Mouse (Mus musculus) MEL (cell line): ENCODE results near the gene Mettl4. TPM values are rescaled to one million over a fixed set of nuclear protein-coding genes. Genes with fewer than 3 reads are reported as not detected.

ENCODE experiments used
- DNase-seq: peaks from one replicate; pipeline ENCODE4 v3.0.0; 2011; ENCODE audit warnings: low read depth, low spot score
- H3K27ac ChIP-seq: 2 replicates; pipeline ENCODE4 v1.5.1; 2012; ENCODE audit warnings: low read depth, mild to moderate bottlenecking, control low read depth, low read length, moderate library complexity; ENCODE audit not compliant: control insufficient read depth
- H3K27me3 ChIP-seq, 2 experiments: fragments of 150-350 bp in 1 of 2; sonication (generic) in 1 of 2; 2 replicates each; pipeline ENCODE4 v1.6.1; 2012; ENCODE audit warnings: low read length in 2 of 2, mild to moderate bottlenecking in 2 of 2, improper control_type of control experiment in 1 of 2, moderate library complexity in 1 of 2; ENCODE audit not compliant: insufficient read depth in 2 of 2, control insufficient read depth in 1 of 2
- H3K36me3 ChIP-seq, 2 experiments: 2 replicates each; pipeline ENCODE4 v1.6.1; 2012 to 2014; ENCODE audit warnings: low read length in 2 of 2, improper control_type of control experiment in 1 of 2, inconsistent platforms in 1 of 2, mild to moderate bottlenecking in 1 of 2; ENCODE audit not compliant: insufficient read depth in 2 of 2, control insufficient read depth in 1 of 2
- H3K4me1 ChIP-seq, 2 experiments: fragments of 150-350 bp in 1 of 2; sonication (generic) in 1 of 2; 2 replicates each; pipeline ENCODE4 v1.6.1; 2012; ENCODE audit warnings: low read length in 2 of 2, improper control_type of control experiment in 1 of 2, mild to moderate bottlenecking in 1 of 2; ENCODE audit not compliant: insufficient read depth in 2 of 2, control insufficient read depth in 1 of 2
- H3K4me3 ChIP-seq, 2 experiments: fragments of 150-350 bp in 1 of 2; sonication (generic) in 1 of 2; 2 replicates each; pipeline ENCODE4 v1.5.1; 2012; ENCODE audit warnings: low read depth in 2 of 2, low read length in 2 of 2, mild to moderate bottlenecking in 2 of 2, moderate library complexity in 2 of 2, control low read depth in 1 of 2, improper control_type of control experiment in 1 of 2; ENCODE audit not compliant: control insufficient read depth in 1 of 2, insufficient read depth in 1 of 2
- H3K79me2 ChIP-seq: 2 replicates; pipeline ENCODE4 v1.6.1; 2012; ENCODE audit warnings: mild to moderate bottlenecking, low read length, moderate library complexity; ENCODE audit not compliant: control insufficient read depth, poor library complexity, insufficient read depth
- H3K9ac ChIP-seq: 2 replicates; pipeline ENCODE4 v1.6.1; 2012; ENCODE audit warnings: low read depth, mild to moderate bottlenecking, control low read depth, low read length, moderate library complexity; ENCODE audit not compliant: control insufficient read depth, poor library complexity, severe bottlenecking
- H3K9me3 ChIP-seq: fragments of 150-350 bp; sonication (generic); replicated peaks from 2 replicates; pipeline ENCODE4 v1.6.1; 2012; ENCODE audit warnings: mild to moderate bottlenecking, low read length, improper control_type of control experiment, moderate library complexity; ENCODE audit not compliant: insufficient read depth
- BHLHE40 ChIP-seq: IDR thresholded peaks from 2 replicates; pipeline ENCODE4 v1.6.1; 2012; ENCODE audit warnings: low read depth, mild to moderate bottlenecking, inconsistent platforms, low read length, improper control_type of control experiment, borderline replicate concordance
- CHD1 ChIP-seq: IDR thresholded peaks from 2 replicates; pipeline ENCODE4 v1.6.1; 2012; ENCODE audit warnings: low read depth, mild to moderate bottlenecking, inconsistent platforms, low read length, improper control_type of control experiment
- CTCF ChIP-seq, 3 experiments: IDR thresholded peaks in 2 of 3; conservative IDR thresholded peaks in 1 of 3; 2 replicates each; pipeline ENCODE4 v1.5.1; 2011 to 2012; ENCODE audit warnings: low read length in 3 of 3, low read depth in 2 of 3, mild to moderate bottlenecking in 2 of 3, improper control_type of control experiment in 1 of 3, inconsistent platforms in 1 of 3, mixed read lengths in 1 of 3, moderate library complexity in 1 of 3; ENCODE audit not compliant: control insufficient read depth in 1 of 3, insufficient read depth in 1 of 3, poor library complexity in 1 of 3, severe bottlenecking in 1 of 3
- ELF1 ChIP-seq: IDR thresholded peaks from 2 replicates; pipeline ENCODE4 v1.6.1; 2014; ENCODE audit warnings: low read depth, mild to moderate bottlenecking, inconsistent platforms, low read length, improper control_type of control experiment, moderate library complexity
- EP300 ChIP-seq, 2 experiments: IDR thresholded peaks; 2 replicates each; pipeline ENCODE4 v1.6.1; 2011; ENCODE audit warnings: improper control_type of control experiment in 2 of 2, low read length in 2 of 2, low read depth in 1 of 2, mild to moderate bottlenecking in 1 of 2
- ETS1 ChIP-seq: IDR thresholded peaks from 2 replicates; pipeline ENCODE4 v1.6.1; 2012; ENCODE audit warnings: low read depth, mild to moderate bottlenecking, inconsistent platforms, low read length, improper control_type of control experiment, moderate library complexity
- GATA1 ChIP-seq: IDR thresholded peaks from 2 replicates; pipeline ENCODE4 v1.6.1; 2011; ENCODE audit warnings: low read depth, low read length, improper control_type of control experiment
- KAT2A ChIP-seq: conservative IDR thresholded peaks from 2 replicates; pipeline ENCODE4 v1.6.1; 2012; ENCODE audit warnings: low read depth, low read length, improper control_type of control experiment, inconsistent platforms
- MEF2A ChIP-seq: IDR thresholded peaks from 2 replicates; pipeline ENCODE4 v1.6.1; 2014; ENCODE audit warnings: low read depth, mild to moderate bottlenecking, inconsistent platforms, low read length, improper control_type of control experiment; ENCODE audit not compliant: poor library complexity, insufficient replicate concordance, severe bottlenecking; ENCODE audit errors: extremely low read depth
- MXI1 ChIP-seq: IDR thresholded peaks from 2 replicates; pipeline ENCODE4 v1.6.1; 2011; ENCODE audit warnings: mild to moderate bottlenecking, low read depth, low read length, improper control_type of control experiment
- MYB ChIP-seq: IDR thresholded peaks from 2 replicates; pipeline ENCODE4 v1.6.1; 2011; ENCODE audit warnings: mild to moderate bottlenecking, low read depth, low read length, improper control_type of control experiment
- MYC ChIP-seq: IDR thresholded peaks from 2 replicates; pipeline ENCODE4 v1.6.1; 2011; ENCODE audit warnings: low read depth, mild to moderate bottlenecking, low read length, improper control_type of control experiment, moderate library complexity
- NELFE ChIP-seq: IDR thresholded peaks from 2 replicates; pipeline ENCODE4 v1.6.1; 2011; ENCODE audit warnings: low read depth, low read length, improper control_type of control experiment
- POLR2A ChIP-seq, 2 experiments: IDR thresholded peaks; 2 replicates each; pipeline ENCODE4 v1.6.1; 2011 to 2012; ENCODE audit warnings: low read length in 2 of 2, mild to moderate bottlenecking in 2 of 2, control low read depth in 1 of 2, improper control_type of control experiment in 1 of 2, low read depth in 1 of 2, moderate library complexity in 1 of 2; ENCODE audit not compliant: control insufficient read depth in 1 of 2, insufficient read depth in 1 of 2, poor library complexity in 1 of 2
- POLR2AphosphoS5 ChIP-seq: IDR thresholded peaks from 2 replicates; pipeline ENCODE4 v1.6.1; 2012; ENCODE audit warnings: low read depth, borderline replicate concordance, mild to moderate bottlenecking, inconsistent platforms, low read length, moderate library complexity, mixed read lengths
- SIN3A ChIP-seq: IDR thresholded peaks from 2 replicates; pipeline ENCODE4 v1.6.1; 2012; ENCODE audit warnings: low read length, improper control_type of control experiment, inconsistent platforms
- SMC3 ChIP-seq: IDR thresholded peaks from 2 replicates; pipeline ENCODE4 v1.6.1; 2011; ENCODE audit warnings: low read depth, low read length, improper control_type of control experiment
- TCF12 ChIP-seq: IDR thresholded peaks from 2 replicates; pipeline ENCODE4 v1.6.1; 2014; ENCODE audit warnings: low read depth, mild to moderate bottlenecking, inconsistent platforms, low read length, improper control_type of control experiment, moderate library complexity
- UBTF ChIP-seq: IDR thresholded peaks from 2 replicates; pipeline ENCODE4 v1.6.1; 2012; ENCODE audit warnings: low read depth, mild to moderate bottlenecking, inconsistent platforms, low read length, improper control_type of control experiment, moderate library complexity, borderline replicate concordance; ENCODE audit not compliant: insufficient read depth
- USF1 ChIP-seq: IDR thresholded peaks from 2 replicates; pipeline ENCODE4 v1.6.1; 2014; ENCODE audit warnings: low read depth, mild to moderate bottlenecking, inconsistent platforms, low read length, improper control_type of control experiment, moderate library complexity
- ZC3H11A ChIP-seq: IDR thresholded peaks from 2 replicates; pipeline ENCODE4 v1.6.1; 2012; ENCODE audit warnings: low read depth, mild to moderate bottlenecking, inconsistent platforms, low read length, improper control_type of control experiment
- ZKSCAN1 ChIP-seq: IDR thresholded peaks from 2 replicates; pipeline ENCODE4 v1.6.1; 2012; ENCODE audit warnings: low read depth, mild to moderate bottlenecking, inconsistent platforms, low read length, improper control_type of control experiment, moderate library complexity
- ZMIZ1 ChIP-seq: IDR thresholded peaks from 2 replicates; pipeline ENCODE4 v1.6.1; 2012; ENCODE audit warnings: low read depth, mild to moderate bottlenecking, inconsistent platforms, low read length, improper control_type of control experiment, moderate library complexity
- polyA plus RNA-seq, 2 experiments: library from polyadenylated mRNA; stranded (reverse) in 1 of 2; unstranded in 1 of 2; fragments of >175 nt in 1 of 2; fragments of >200 nt in 1 of 2; gene quantifications; 2 replicates each; pipeline versions ENCODE4 v1.2.1 to v1.2.4; 2012; ENCODE audit warnings: low replicate concordance in 2 of 2, low read depth in 1 of 2; ENCODE audit not compliant: insufficient read length in 2 of 2, insufficient read depth in 1 of 2, missing spikeins in 1 of 2
- total RNA-seq: library from RNA; depleted of rRNA; stranded (reverse); fragments of 300-350 nt; gene quantifications from 2 replicates; pipeline ENCODE4 v1.2.3, GENCODE M21; 2012

Gene Mettl4
- total and polyA plus RNA-seq, 3 experiments = 13.4 to 19.6 TPM; not detected in 1

GRCm38 (mm10) chr17:94778871-94779482 lies 29.2 kb upstream of the Mettl4 start:
- H3K9me3 ChIP-seq = no peaks in the 10 kb centered on the region
- H3K27me3 ChIP-seq = no peaks in the 10 kb centered on the region
- TF ChIP-seq MXI1 (no peak), EP300 (IDR thresholded peaks at IDR 0.05; ENCODE audit: low read depth in 1 of 2, low read length in 2 of 2) (peak in 1 of 2 experiments; percentile 46; a peak in 1 of 4 replicates), CTCF (IDR thresholded peaks at IDR 0.05 in 2 of 3, conservative IDR thresholded peaks at IDR 0.05 in 1 of 3; ENCODE audit: control insufficient read depth in 1 of 3, insufficient read depth in 1 of 3, low read depth in 2 of 3, low read length in 3 of 3, poor library complexity in 1 of 3, severe bottlenecking in 1 of 3) (no peak), ZC3H11A (no peak)
- peak; percentile 23 for DNase-seq
- peaks cover 0 to 7% of the 10 kb centered on the region in 2 experiments; a peak in 1 of 4 replicates for H3K4me1 ChIP-seq
- H3K79me2 ChIP-seq = no peaks in the 10 kb centered on the region
- H3K9ac ChIP-seq = no peak overlapping the region
- H3K4me3 ChIP-seq = no peak overlapping the region
- peaks cover 2 to 3% of the 10 kb centered on the region in 2 experiments; a peak in 2 of 4 replicates for H3K36me3 ChIP-seq
- H3K27ac ChIP-seq = peak overlapping the region; percentile 59

- no peak for TF ChIP-seq ZKSCAN1
- peak in 1 of 3 experiments; percentile 11; a peak in 1 of 6 replicates for TF ChIP-seq CTCF (IDR thresholded peaks at IDR 0.05 in 2 of 3, conservative IDR thresholded peaks at IDR 0.05 in 1 of 3; ENCODE audit: control insufficient read depth in 1 of 3, insufficient read depth in 1 of 3, low read depth in 2 of 3, low read length in 3 of 3, poor library complexity in 1 of 3, severe bottlenecking in 1 of 3)
- TF ChIP-seq, all 39 proteins: peak for 1
- Histone ChIP-seq H3K27ac (no peak overlapping the region), H3K4me3 (no peak overlapping the region), H3K9ac (no peak overlapping the region), H3K4me1 (peaks cover 0 to 2% of the 10 kb centered on the region in 2 experiments; a peak in 1 of 4 replicates), H3K36me3 (peaks cover 0 to 21% of the 10 kb centered on the region in 2 experiments; a peak in 2 of 4 replicates), H3K27me3 (no peaks in the 10 kb centered on the region), H3K9me3 (no peaks in the 10 kb centered on the region), H3K79me2 (no peaks in the 10 kb centered on the region)
- DNase-seq = no peak
These were observed 18.7 kb upstream of the Mettl4 start for GRCm38 (mm10) chr17:94768491-94768890.

- DNase-seq = peak; percentile 18
- Histone ChIP-seq H3K36me3 (peaks cover 0 to 21% of the 10 kb centered on the region in 2 experiments; a peak in 2 of 4 replicates), H3K9ac (no peak overlapping the region), H3K27me3 (no peaks in the 10 kb centered on the region), H3K27ac (no peak overlapping the region), H3K79me2 (no peaks in the 10 kb centered on the region), H3K4me3 (no peak overlapping the region), H3K4me1 (peaks cover 0 to 2% of the 10 kb centered on the region in 2 experiments; a peak in 1 of 4 replicates), H3K9me3 (no peaks in the 10 kb centered on the region)
- no peak for TF ChIP-seq MYC
- TF ChIP-seq GATA1 = peak; percentile 38; the same call in 1 of the 2 replicates
- no peak for TF ChIP-seq ZMIZ1
- TF ChIP-seq ELF1 = no peak
- TF ChIP-seq MYB = no peak
- no peak for TF ChIP-seq UBTF
- TF ChIP-seq ZC3H11A = no peak
- TF ChIP-seq POLR2A (IDR thresholded peaks at IDR 0.05; ENCODE audit: control insufficient read depth in 1 of 2, insufficient read depth in 1 of 2, low read depth in 1 of 2, low read length in 2 of 2, poor library complexity in 1 of 2) = no peak
- peak; percentile 8 to 52; a peak in 2 of 4 replicates for TF ChIP-seq EP300 (IDR thresholded peaks at IDR 0.05; ENCODE audit: low read depth in 1 of 2, low read length in 2 of 2)
- no peak for TF ChIP-seq MEF2A
- no peak for TF ChIP-seq NELFE
- no peak for TF ChIP-seq POLR2AphosphoS5
- no peak for TF ChIP-seq USF1
- no peak for TF ChIP-seq SMC3
- TF ChIP-seq ZKSCAN1 = no peak
- no peak for TF ChIP-seq BHLHE40
- TF ChIP-seq SIN3A = no peak
- TF ChIP-seq CHD1 = no peak
- TF ChIP-seq TCF12 = peak; percentile 61; the same call in 1 of the 2 replicates
- TF ChIP-seq ETS1 = peak; percentile 49; the same call in 1 of the 2 replicates
- no peak for TF ChIP-seq KAT2A
These were observed 14.9 kb upstream of the Mettl4 start for GRCm38 (mm10) chr17:94764711-94765110.
